In the genomic region with DNA sequence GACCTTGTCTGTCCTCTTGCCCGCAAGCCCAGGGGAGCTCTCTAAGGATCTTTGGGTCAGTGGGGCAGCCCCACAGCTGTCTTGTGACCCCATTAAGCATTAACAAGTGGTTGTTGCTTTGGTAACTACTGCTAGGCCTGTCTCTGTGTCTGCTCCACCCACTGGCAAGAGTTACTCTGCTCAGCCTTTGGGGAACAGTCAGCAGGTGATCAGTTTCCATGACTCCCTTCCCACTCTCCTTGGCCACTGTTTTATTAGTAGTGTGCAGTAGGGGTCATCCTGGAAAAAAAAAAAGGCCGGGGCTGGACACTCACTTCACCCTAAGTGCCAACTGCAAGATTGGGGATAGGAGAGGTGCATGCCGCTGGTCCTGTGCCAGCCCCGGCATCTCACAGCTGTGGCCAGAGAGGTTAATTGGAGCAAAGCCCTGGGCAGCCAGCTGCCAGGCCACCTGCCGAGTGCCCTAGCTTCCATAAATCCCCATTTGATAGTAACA, we compare ENCODE assay signal across 12 mouse cellular contexts. TPM values are rescaled to one million over a fixed set of nuclear protein-coding genes. Genes with fewer than 3 reads are reported as not detected.
DNase-seq lines count a peak whose midpoint lies in the region; ATAC-seq and TF ChIP-seq lines count a peak whose summit lies in the region.
"Had no signal": no experiment of that assay in that cellular context is flagged by ENCODE, and none has a peak within 500 bp of the region (broad histone marks: within the 10 kb centered on the region; RNA-seq: fewer than 3 reads in every experiment).

No protein-coding gene starts in this region.

- peaks cover 46% of the 10 kb centered on the region for H3K27me3 ChIP-seq in hindbrain, embryonic 10.5 days (ENCODE audit: insufficient read depth, poor library complexity, severe bottlenecking)
- peaks cover 3% of the 10 kb centered on the region; the same call in 1 of the 2 replicates for H3K27me3 ChIP-seq in hindbrain, embryonic 13.5 days
- H3K27me3 ChIP-seq in ES-Bruce4 (ENCODE audit: control insufficient read depth, insufficient read depth, low read length, poor library complexity, severe bottlenecking) (no peaks in the 10 kb centered on the region), Patski (no peaks in the 10 kb centered on the region)

- POLR2A ChIA-PET in Patski (lab: Charles Lee), result no interaction called here

- 30% methylated on average over 5 of the region's 5 CpGs for WGBS in hindbrain, embryonic 10.5 days
- 26% methylated on average over 5 of the region's 5 CpGs for WGBS in hindbrain, embryonic 13.5 days

- no peaks in the 10 kb centered on the region for H3K36me3 ChIP-seq in hindbrain, embryonic 10.5 days
- H3K36me3 ChIP-seq in hindbrain, embryonic 13.5 days, result no peaks in the 10 kb centered on the region
- no peaks in the 10 kb centered on the region for H3K36me3 ChIP-seq in ES-Bruce4 (ENCODE audit: control insufficient read depth, insufficient read depth, low read length, poor library complexity, severe bottlenecking)
- H3K36me3 ChIP-seq: heart, embryonic 13.5 days had no signal

- ATAC-seq in hindbrain, embryonic 13.5 days (ENCODE audit: low FRiP score), result no peak
- peak; percentile 69 for ATAC-seq in Patski
- ATAC-seq in frontal cortex, adult (ENCODE audit: low TSS enrichment), result no peak
- ATAC-seq: CD4-positive, CD25-positive, alpha-beta regulatory T cell, adult 4 months; liver, postnatal 0 days had no signal

- DNase-seq in hindbrain, embryonic 10.5 days (ENCODE audit: low spot score), result peak; percentile 26
- DNase-seq in Patski (ENCODE audit: low read depth, low spot score), result peak; percentile 65
- DNase-seq in kidney, postnatal 14 days, result peak; percentile 65
- no peak for DNase-seq in thymus, postnatal 0 days (ENCODE audit: low spot score)
- DNase-seq: cerebellum, postnatal 25 days; liver, postnatal 0 days; thymus, postnatal 14 days had no signal

- H3K9ac ChIP-seq in hindbrain, embryonic 13.5 days, result no peak overlapping the region
- H3K9ac ChIP-seq in ES-Bruce4 (ENCODE audit: low read depth, poor library complexity, severe bottlenecking), result no peak overlapping the region
- H3K9ac ChIP-seq: heart, embryonic 13.5 days; liver, postnatal 0 days had no signal

- peaks cover 49% of the 10 kb centered on the region for H3K4me1 ChIP-seq in hindbrain, embryonic 10.5 days (replicated peaks)
- H3K4me1 ChIP-seq in hindbrain, embryonic 13.5 days (replicated peaks), result peaks cover 14% of the 10 kb centered on the region
- peaks cover 13% of the 10 kb centered on the region for H3K4me1 ChIP-seq in ES-Bruce4 (ENCODE audit: control insufficient read depth, insufficient read depth, low read length)
- H3K4me1 ChIP-seq: heart, embryonic 13.5 days had no signal

- 0 out of 2 replicates have a peak overlapping the region, but pooled peaks have one; percentile 7 for H3K4me3 ChIP-seq in hindbrain, embryonic 10.5 days
- H3K4me3 ChIP-seq in hindbrain, embryonic 13.5 days, result no peak overlapping the region
- no peak overlapping the region for H3K4me3 ChIP-seq in ES-Bruce4 (ENCODE audit: low read depth, low read length)
- H3K4me3 ChIP-seq: heart, embryonic 13.5 days had no signal

- H3K27ac ChIP-seq in hindbrain, embryonic 10.5 days, result peak overlapping the region; percentile 50; the same call in 1 of the 2 replicates
- H3K27ac ChIP-seq in hindbrain, embryonic 13.5 days, result no peak overlapping the region
- H3K27ac ChIP-seq in ES-Bruce4 (ENCODE audit: insufficient read depth, low read length), result peak overlapping the region; percentile 68
- H3K27ac ChIP-seq: heart, embryonic 13.5 days had no signal

- H3K4me2 ChIP-seq in hindbrain, embryonic 13.5 days, result no peak overlapping the region
- H3K4me2 ChIP-seq: heart, embryonic 13.5 days had no signal

- in situ Hi-C loops in Patski (cut with MboI; ENCODE audit: low pct_unique_long_range_greater_than_20kb), result no loop called here

- no peak for TF ChIP-seq CTCF in ES-Bruce4 (IDR thresholded peaks at IDR 0.05; ENCODE audit: low read depth, low read length)
- no peak for TF ChIP-seq CTCF in Patski (IDR thresholded peaks at IDR 0.05)

- peak; percentile 39; the same call in 1 of the 2 replicates for TF ChIP-seq EP300 in ES-Bruce4 (IDR thresholded peaks at IDR 0.05; ENCODE audit: insufficient read depth, low read depth, low read length)

- H3K9me3 ChIP-seq in hindbrain, embryonic 10.5 days, result no peaks in the 10 kb centered on the region
- H3K9me3 ChIP-seq in hindbrain, embryonic 13.5 days, result no peaks in the 10 kb centered on the region
- H3K9me3 ChIP-seq in ES-Bruce4 (replicated peaks; ENCODE audit: control insufficient read depth, insufficient read depth, low read length, poor library complexity, severe bottlenecking), result no peaks in the 10 kb centered on the region
- H3K9me3 ChIP-seq: heart, embryonic 13.5 days had no signal

- no peak for TF ChIP-seq POLR2A in ES-Bruce4 (IDR thresholded peaks at IDR 0.05; ENCODE audit: insufficient read depth, low read length)

- CTCF ChIA-PET in Patski (lab: Charles Lee), result interaction anchor here (0.9 to 2.5 kb wide), 6 partner anchors 9 to 37 kb away, joined by 3 to 9 read pairs (median 4); no protein-coding TSS in a partner anchor

RNA-seq across cellular contexts. Expression of a gene that starts 23.7 kb away (rescaled TPM):
- 14.9 and 19.2 TPM in 2 replicates for polyA plus RNA-seq in hindbrain, embryonic 10.5 days (2016; fragmentation: Nextera tagmentation; extraction: Ambion mirVana)
- polyA plus RNA-seq in hindbrain, embryonic 13.5 days (2015; fragmentation: Nextera tagmentation; extraction: Ambion mirVana), result 18.7 and 20.7 TPM in 2 replicates
- 51.7 and 65.7 TPM in 2 replicates for polyA plus RNA-seq in ES-Bruce4 (2011; ENCODE audit: insufficient read depth, insufficient read length, low read depth, missing spikeins)
- polyA plus RNA-seq in Patski (2021), result 33.6 TPM
- 8.5 and 10.4 TPM in 2 replicates for polyA plus RNA-seq in thymus, postnatal 0 days (2015; fragmentation: Nextera tagmentation; extraction: Ambion mirVana)
